Mouse (Mus musculus) lung, embryonic 14.5 days (tissue): ENCODE measurements around the gene Scrn3. TPM values are rescaled to one million over a fixed set of nuclear protein-coding genes. Genes with fewer than 3 reads are reported as not detected.

Experiments used
- ATAC-seq: fragments of 200-750 bp; cut with Nextera tagmentation; 2 replicates; pipeline ENCODE4 v1.8.0; 2017; ENCODE audit warnings: mild to moderate bottlenecking, moderate TSS enrichment, moderate library complexity; ENCODE audit not compliant: insufficient read depth
- DNase-seq: peaks from one replicate; pipeline ENCODE4 v3.0.0-alpha.2; 2015
- H3K27ac ChIP-seq: fragments of 300-500 bp; sonication (generic); 2 replicates; pipeline ENCODE4 v1.5.1; 2014; ENCODE audit warnings: low read depth, mild to moderate bottlenecking, moderate library complexity
- H3K27me3 ChIP-seq: fragments of 300-500 bp; sonication (generic); 2 replicates; pipeline ENCODE4 v1.6.1; 2014; ENCODE audit warnings: low read length, control low read depth; ENCODE audit not compliant: insufficient read depth
- H3K36me3 ChIP-seq: fragments of 300-500 bp; sonication (generic); 2 replicates; pipeline ENCODE4 v1.6.1; 2014; ENCODE audit warnings: control low read depth; ENCODE audit not compliant: insufficient read depth
- H3K4me1 ChIP-seq: fragments of 300-500 bp; sonication (generic); 2 replicates; pipeline ENCODE4 v1.6.1; 2014; ENCODE audit warnings: antibody characterized with exemption, control low read depth; ENCODE audit not compliant: insufficient read depth
- H3K4me2 ChIP-seq: fragments of 300-500 bp; sonication (generic); 2 replicates; pipeline ENCODE4 v1.6.1; 2014; ENCODE audit warnings: mild to moderate bottlenecking
- H3K4me3 ChIP-seq: fragments of 300-500 bp; sonication (generic); 2 replicates; pipeline ENCODE4 v1.5.1; 2014; ENCODE audit warnings: low read depth, low read length
- H3K9ac ChIP-seq: fragments of 300-500 bp; sonication (generic); 2 replicates; pipeline ENCODE4 v1.6.1; 2014
- H3K9me3 ChIP-seq: fragments of 300-500 bp; sonication (generic); 2 replicates; pipeline ENCODE4 v1.6.1; 2016; ENCODE audit warnings: low read depth, low read length, control low read depth
- CTCF ChIP-seq: IDR thresholded peaks from 2 replicates; pipeline ENCODE4 v1.5.1; 2016; ENCODE audit warnings: antibody characterized with exemption, low read depth
- WGBS: fragments of 180-500 bp; shearing (Covaris S2); extraction: QIAGEN DNeasy Blood & Tissue Kit; methylation state at CpG from one replicate; pipeline ENCODE4 v1.1.7; 2014; 5-methylcytosine and 5-hydroxymethylcytosine counted together
- polyA plus RNA-seq: library from polyadenylated mRNA; unstranded; fragments of >200 nt; fragmentation: Nextera tagmentation; extraction: Ambion mirVana; gene quantifications from 2 replicates; pipeline ENCODE4 v1.2.1, GENCODE M21; 2014

The Scrn3 gene
- polyA plus RNA-seq, 1 experiment from 2014 or later, result 15.0 TPM

DNA sequence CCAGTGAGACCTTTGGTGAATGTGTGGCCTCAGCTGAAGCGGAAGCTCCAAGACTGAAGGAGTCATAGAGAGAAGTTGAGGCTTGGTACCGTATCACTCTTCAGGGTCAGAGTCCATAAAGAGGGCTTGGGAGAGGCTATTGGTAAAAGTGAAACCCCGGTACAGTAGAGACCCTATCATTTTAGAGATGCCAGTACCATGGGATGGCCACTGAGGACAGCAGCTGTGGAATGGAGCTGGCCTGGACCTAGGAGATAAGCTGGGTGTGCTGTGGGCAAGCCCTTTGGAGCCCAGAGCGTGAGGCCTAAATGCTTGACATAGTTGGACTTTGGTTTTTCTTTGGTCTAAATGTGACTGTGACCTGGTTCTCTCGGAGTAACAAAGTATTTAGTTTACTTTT is 47.5 kb downstream of the Scrn3 start:
- WGBS, result 91% methylated on average over 5 of the region's 5 CpGs
- H3K4me2 ChIP-seq, result no peak overlapping the region
- no peak overlapping the region for H3K27ac ChIP-seq
- ATAC-seq (no peak), DNase-seq (no peak)
- H3K4me1 ChIP-seq, result no peaks in the 10 kb centered on the region
- no peak overlapping the region for H3K4me3 ChIP-seq
- H3K9ac ChIP-seq, result no peak overlapping the region
- TF ChIP-seq CTCF, result no peak
- no peaks in the 10 kb centered on the region for H3K36me3 ChIP-seq
- H3K9me3 ChIP-seq, result no peaks in the 10 kb centered on the region
- no peaks in the 10 kb centered on the region for H3K27me3 ChIP-seq

GRCm38 (mm10) chr2:73360536-73360935 is 48.1 kb downstream of the Scrn3 start:
- Histone ChIP-seq H3K9me3 (no peaks in the 10 kb centered on the region), H3K9ac (no peak overlapping the region), H3K4me1 (no peaks in the 10 kb centered on the region), H3K4me2 (no peak overlapping the region), H3K27me3 (no peaks in the 10 kb centered on the region), H3K27ac (no peak overlapping the region), H3K4me3 (no peak overlapping the region), H3K36me3 (no peaks in the 10 kb centered on the region)
- no peak for TF ChIP-seq CTCF
- 83% methylated on average over 2 of the region's 2 CpGs for WGBS
- DNase-seq (no peak), ATAC-seq (no peak)

DNA sequence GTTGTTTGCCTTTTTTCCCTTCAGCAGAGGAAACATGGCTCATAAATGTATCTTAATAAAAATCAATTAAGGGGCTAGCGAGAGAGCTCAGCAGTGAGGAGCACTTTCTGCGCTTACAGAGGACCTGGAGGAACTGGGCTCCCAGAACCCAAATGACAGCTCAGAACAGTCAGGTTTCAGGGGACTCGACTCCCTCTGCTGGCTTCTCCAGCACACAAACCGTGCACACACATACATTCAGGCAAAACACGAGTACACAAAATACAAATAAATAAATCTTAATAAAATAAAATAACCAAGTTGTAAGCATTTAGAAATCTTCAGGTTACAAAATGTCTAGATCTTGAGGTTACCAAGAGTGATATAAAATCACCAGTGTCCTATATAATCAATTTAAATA is 51.0 kb downstream of the Scrn3 start:
- no peaks in the 10 kb centered on the region for H3K9me3 ChIP-seq
- peak; percentile 16; the same call in 1 of the 2 replicates for TF ChIP-seq CTCF
- no peak for ATAC-seq
- WGBS, result 73% methylated on average over 5 of the region's 5 CpGs
- no peaks in the 10 kb centered on the region for H3K27me3 ChIP-seq
- no peaks in the 10 kb centered on the region for H3K36me3 ChIP-seq
- H3K4me1 ChIP-seq, result no peaks in the 10 kb centered on the region
- no peak for DNase-seq
- no peak overlapping the region for H3K4me2 ChIP-seq
- no peak overlapping the region for H3K4me3 ChIP-seq
- H3K27ac ChIP-seq, result no peak overlapping the region
- H3K9ac ChIP-seq, result no peak overlapping the region

GRCm38 (mm10) chr2:73371530-73372335 is 59.3 kb downstream of the Scrn3 start:
- H3K9ac ChIP-seq, result no peak overlapping the region
- ATAC-seq (no peak), DNase-seq (no peak)

GRCm38 (mm10) chr2:73378326-73378725 is 65.9 kb downstream of the Scrn3 start:
- H3K9me3 ChIP-seq, result no peaks in the 10 kb centered on the region
- no peaks in the 10 kb centered on the region for H3K36me3 ChIP-seq
- H3K9ac ChIP-seq, result no peak overlapping the region
- H3K4me3 ChIP-seq, result no peak overlapping the region
- no peak overlapping the region for H3K4me2 ChIP-seq
- WGBS, result 87% methylated on average over 5 of the region's 5 CpGs
- H3K4me1 ChIP-seq, result no peaks in the 10 kb centered on the region
- ATAC-seq (no peak), DNase-seq (no peak)
- no peak for TF ChIP-seq CTCF
- H3K27ac ChIP-seq, result no peak overlapping the region
- H3K27me3 ChIP-seq, result no peaks in the 10 kb centered on the region

More at GRCm38 (mm10) chr2:73371530-73372335, 59.3 kb downstream of the Scrn3 start:
- Histone ChIP-seq H3K4me1 (no peaks in the 10 kb centered on the region), H3K4me2 (no peak overlapping the region), H3K27ac (no peak overlapping the region), H3K4me3 (no peak overlapping the region), H3K36me3 (no peaks in the 10 kb centered on the region), H3K27me3 (no peaks in the 10 kb centered on the region), H3K9me3 (no peaks in the 10 kb centered on the region)
- 77% methylated on average over 9 of the region's 9 CpGs for WGBS
- no peak for TF ChIP-seq CTCF

DNA sequence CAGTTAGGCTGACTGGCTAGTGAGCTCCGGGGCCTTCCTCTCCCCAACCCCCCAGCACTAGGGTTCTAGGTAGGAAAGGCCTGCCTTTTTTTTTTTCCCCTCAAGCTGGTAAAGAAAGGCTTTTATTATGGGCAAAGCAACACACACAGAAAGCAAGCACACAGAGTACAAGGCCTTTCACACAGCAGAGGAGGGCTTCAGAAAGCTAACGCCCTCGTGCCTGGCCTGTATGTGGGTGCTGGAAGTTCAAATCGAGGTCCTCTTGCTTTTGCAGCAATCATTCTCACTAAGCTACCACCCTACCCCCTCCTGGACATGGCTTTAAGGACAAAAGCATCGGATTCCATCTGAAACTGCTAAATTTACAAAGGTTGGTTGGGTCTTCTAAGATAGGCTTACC is 67.3 kb downstream of the Scrn3 start:
- H3K4me1 ChIP-seq, result no peaks in the 10 kb centered on the region
- no peaks in the 10 kb centered on the region for H3K9me3 ChIP-seq
- H3K27me3 ChIP-seq, result no peaks in the 10 kb centered on the region
- DNase-seq (no peak), ATAC-seq (0 out of 2 replicates have a peak, but pooled peaks have one; percentile 11)
- peak overlapping the region; percentile 84 for H3K27ac ChIP-seq
- 52% methylated on average over 5 of the region's 5 CpGs for WGBS
- H3K4me2 ChIP-seq, result no peak overlapping the region
- TF ChIP-seq CTCF, result no peak
- H3K9ac ChIP-seq, result no peak overlapping the region
- H3K36me3 ChIP-seq, result no peaks in the 10 kb centered on the region
- H3K4me3 ChIP-seq, result no peak overlapping the region

DNA sequence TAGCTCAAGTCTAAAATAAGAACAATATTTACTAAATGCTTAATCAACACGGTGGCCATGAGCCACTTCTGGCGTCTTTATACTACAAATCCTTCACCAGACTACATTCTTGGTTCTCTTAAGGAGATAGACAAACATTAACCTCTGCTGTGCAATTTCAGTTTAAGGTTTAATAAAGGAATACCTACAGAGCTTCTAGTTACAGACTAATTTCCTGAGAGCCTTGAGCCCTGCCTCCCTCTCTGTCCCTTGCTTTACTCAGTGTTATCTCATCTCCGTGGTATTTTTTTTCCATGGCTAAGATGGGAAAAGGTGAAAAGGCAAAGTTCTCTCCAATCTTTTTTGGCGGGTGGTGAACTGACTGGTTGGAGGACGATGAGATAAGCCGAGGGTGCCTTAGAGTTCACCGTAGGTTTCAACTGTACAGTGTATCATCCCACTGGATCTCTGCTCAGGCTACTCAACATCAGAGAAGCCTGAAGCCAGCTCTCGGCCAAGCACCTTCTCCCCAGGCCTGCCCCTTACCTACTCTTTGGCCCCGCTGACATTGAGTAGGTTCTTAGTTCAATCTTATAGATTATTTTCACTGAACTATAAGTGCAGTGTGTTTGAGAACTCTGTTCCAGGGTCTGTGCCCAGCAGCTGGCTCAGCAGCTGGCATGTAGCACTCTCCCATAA is 68.0 kb downstream of the Scrn3 start:
- no peak for TF ChIP-seq CTCF
- peak overlapping the region; percentile 84 for H3K27ac ChIP-seq
- H3K4me3 ChIP-seq, result no peak overlapping the region
- H3K27me3 ChIP-seq, result no peaks in the 10 kb centered on the region
- H3K36me3 ChIP-seq, result no peaks in the 10 kb centered on the region
- H3K9me3 ChIP-seq, result no peaks in the 10 kb centered on the region
- peak; percentile 28 for DNase-seq
- peak; percentile 68; the same call in 1 of the 2 replicates for ATAC-seq
- peak overlapping the region; percentile 4; the same call in 1 of the 2 replicates for H3K4me2 ChIP-seq
- 40% methylated on average over 9 of the region's 9 CpGs for WGBS
- H3K4me1 ChIP-seq, result no peaks in the 10 kb centered on the region
- no peak overlapping the region for H3K9ac ChIP-seq
